Mouse (Mus musculus): ENCODE measurements at regions not wholly inside any gene's neighbourhood (a gene's known extent, or its start where the extent isn't known, plus 50 kb on each side); places are given as distances from the start of the nearest gene placed in this dataset.
A peak's percentile ranks its signal among the peaks of the same experiment; 100 is the strongest.

- DNase-seq (ENCODE audit: low read depth, low spot score), result no peak
Measured at GRCm38 (mm10) chr9:50138341-50138978, 206.3 kb downstream of the Rpl10-ps3 start.

- no peak for DNase-seq (ENCODE audit: low read depth, low spot score)
Measured at GRCm38 (mm10) chr9:50136636-50136985, 208.2 kb downstream of the Rpl10-ps3 start.

- no peak for DNase-seq (ENCODE audit: low read depth, low spot score)
Measured at GRCm38 (mm10) chr9:50135939-50136635, 208.7 kb downstream of the Rpl10-ps3 start.

GRCm38 (mm10) chr9:50124241-50124640 lies 220.5 kb downstream of the Rpl10-ps3 start:
- DNase-seq (ENCODE audit: low read depth, low spot score), result peak; percentile 98

GRCm38 (mm10) chr9:50120820-50121599 lies 223.8 kb downstream of the Rpl10-ps3 start:
- DNase-seq (ENCODE audit: low read depth, low spot score), result no peak

- DNase-seq (ENCODE audit: low read depth, low spot score), result no peak
Measured at GRCm38 (mm10) chr9:50119412-50119811, 225.4 kb downstream of the Rpl10-ps3 start.

- DNase-seq (ENCODE audit: low read depth, low spot score), result no peak
Measured at GRCm38 (mm10) chr9:50118578-50118977, 226.2 kb downstream of the Rpl10-ps3 start.

GRCm38 (mm10) chr9:50106551-50106950 lies 238.2 kb downstream of the Rpl10-ps3 start:
- peak; percentile 69 for DNase-seq (ENCODE audit: low read depth, low spot score)

GRCm38 (mm10) chr9:50102766-50103165 lies 242.0 kb downstream of the Rpl10-ps3 start:
- peak; percentile 40 for DNase-seq (ENCODE audit: low read depth, low spot score)

GRCm38 (mm10) chr9:50101061-50101460 lies 243.7 kb downstream of the Rpl10-ps3 start:
- DNase-seq (ENCODE audit: low read depth, low spot score), result no peak

- no peak for DNase-seq (ENCODE audit: low read depth, low spot score)
Measured at GRCm38 (mm10) chr9:50090968-50091367, 253.8 kb downstream of the Rpl10-ps3 start.

- no peak for DNase-seq (ENCODE audit: low read depth, low spot score)
Measured at GRCm38 (mm10) chr9:50089916-50090315, 254.9 kb downstream of the Rpl10-ps3 start.

- no peak for DNase-seq (ENCODE audit: low read depth, low spot score)
Measured at GRCm38 (mm10) chr9:50080205-50080604, 264.6 kb downstream of the Rpl10-ps3 start.

GRCm38 (mm10) chr9:50068576-50068975 lies 269.9 kb upstream of the Ncam1 start:
- DNase-seq (ENCODE audit: low read depth, low spot score), result peak; percentile 73

- no peak for DNase-seq (ENCODE audit: low read depth, low spot score)
Measured at GRCm38 (mm10) chr9:50067729-50068225, 269.1 kb upstream of the Ncam1 start.

- DNase-seq (ENCODE audit: low read depth, low spot score), result no peak
Measured at GRCm38 (mm10) chr9:50064505-50065229, 265.9 kb upstream of the Ncam1 start.

- DNase-seq (ENCODE audit: low read depth, low spot score), result no peak
Measured at GRCm38 (mm10) chr9:50038231-50038630, 239.5 kb upstream of the Ncam1 start.

- no peak for DNase-seq (ENCODE audit: low read depth, low spot score)
Measured at GRCm38 (mm10) chr9:50032322-50033158, 233.8 kb upstream of the Ncam1 start.

GRCm38 (mm10) chr9:50031318-50031717 lies 232.6 kb upstream of the Ncam1 start:
- DNase-seq (ENCODE audit: low read depth, low spot score), result no peak

- DNase-seq (ENCODE audit: low read depth, low spot score), result peak; percentile 35
Measured at GRCm38 (mm10) chr9:50029030-50029429, 230.3 kb upstream of the Ncam1 start.

GRCm38 (mm10) chr9:50028573-50028972 lies 229.8 kb upstream of the Ncam1 start:
- no peak for DNase-seq (ENCODE audit: low read depth, low spot score)
